Mouse (Mus musculus) forebrain, postnatal 0 days (tissue): ENCODE results near the gene Fis1. TPM values are rescaled to one million over a fixed set of nuclear protein-coding genes. Genes with fewer than 3 reads are reported as not detected.

Experiments
- ATAC-seq: fragments of 200-750 bp; cut with Nextera tagmentation; 2 replicates; pipeline ENCODE4 v1.8.0; 2017; ENCODE audit warnings: mild to moderate bottlenecking, moderate library complexity
- DNase-seq: peaks from one replicate; pipeline ENCODE4 v3.0.0-alpha.2; 2015
- H3K27ac ChIP-seq: fragments of 300-500 bp; sonication (generic); 2 replicates; pipeline ENCODE4 v1.5.1; 2014; ENCODE audit warnings: low read depth, mild to moderate bottlenecking, antibody characterized with exemption, low read length, moderate library complexity, mixed read lengths
- H3K27me3 ChIP-seq: fragments of 300-500 bp; sonication (generic); 2 replicates; pipeline ENCODE4 v1.6.1; 2014; ENCODE audit warnings: mild to moderate bottlenecking, low read length, mixed read lengths; ENCODE audit not compliant: insufficient read depth
- H3K36me3 ChIP-seq: fragments of 300-500 bp; sonication (generic); 2 replicates; pipeline ENCODE4 v1.6.1; 2014; ENCODE audit warnings: mild to moderate bottlenecking, moderate library complexity; ENCODE audit not compliant: insufficient read depth
- H3K4me1 ChIP-seq: fragments of 300-500 bp; sonication (generic); 2 replicates; pipeline ENCODE4 v1.6.1; 2014; ENCODE audit warnings: antibody characterized with exemption; ENCODE audit not compliant: insufficient read depth
- H3K4me2 ChIP-seq: fragments of 300-500 bp; sonication (generic); 2 replicates; pipeline ENCODE4 v1.6.1; 2014; ENCODE audit warnings: low read depth, mild to moderate bottlenecking, moderate library complexity
- H3K4me3 ChIP-seq: fragments of 300-500 bp; sonication (generic); 2 replicates; pipeline ENCODE4 v1.5.1; 2014; ENCODE audit warnings: low read depth, low read length, mixed read lengths
- H3K9ac ChIP-seq: fragments of 300-500 bp; sonication (generic); 2 replicates; pipeline ENCODE4 v1.6.1; 2014; ENCODE audit warnings: mild to moderate bottlenecking
- H3K9me3 ChIP-seq: fragments of 300-500 bp; sonication (generic); 2 replicates; pipeline ENCODE4 v1.6.1; 2016; ENCODE audit warnings: low read length
- CTCF ChIP-seq: sonication (generic); IDR thresholded peaks from 2 replicates; pipeline ENCODE4 v1.5.1; 2016; ENCODE audit warnings: antibody characterized with exemption, control low read depth, low read depth
- WGBS: fragments of 180-500 bp; shearing (Covaris S2); extraction: QIAGEN DNeasy Blood & Tissue Kit; methylation state at CpG from one replicate; pipeline ENCODE4 v1.1.7; 2014; 5-methylcytosine and 5-hydroxymethylcytosine counted together
- microRNA counts: library from miRNA; unstranded; fragments of <30 nt; microRNA quantifications from one replicate; lab custom pipeline; 2015
- microRNA-seq, 2 experiments: library from miRNA; unstranded; fragments of <30 nt; microRNA quantifications; one replicate each; pipeline ENCODE4; 2016
- polyA plus RNA-seq: library from polyadenylated mRNA; unstranded; fragments of >200 nt; fragmentation: Nextera tagmentation; extraction: Ambion mirVana; gene quantifications from 2 replicates; pipeline ENCODE4 v1.2.1, GENCODE M21; 2015
- total RNA-seq: library from RNA; depleted of rRNA; stranded (reverse); fragments of >200 nt; gene quantifications from 2 replicates; pipeline ENCODE4 v1.2.3, GENCODE M21; 2014; rRNA removed

Fis1 gene
- total and polyA plus RNA-seq, 2 experiments from 2014 or later: 221 to 377 TPM

GRCm38 (mm10) chr5:137007276-137007675, 54.2 kb downstream of the Fis1 start:
- Histone ChIP-seq H3K9ac (no peak overlapping the region), H3K9me3 (no peaks in the 10 kb centered on the region), H3K27me3 (no peaks in the 10 kb centered on the region), H3K36me3 (no peaks in the 10 kb centered on the region), H3K4me3 (no peak overlapping the region), H3K4me2 (no peak overlapping the region), H3K4me1 (no peaks in the 10 kb centered on the region), H3K27ac (no peak overlapping the region)
- WGBS: 63% methylated on average over 8 of the region's 8 CpGs
- no peak for DNase-seq
- TF ChIP-seq CTCF: no peak
- ATAC-seq: no peak

DNA sequence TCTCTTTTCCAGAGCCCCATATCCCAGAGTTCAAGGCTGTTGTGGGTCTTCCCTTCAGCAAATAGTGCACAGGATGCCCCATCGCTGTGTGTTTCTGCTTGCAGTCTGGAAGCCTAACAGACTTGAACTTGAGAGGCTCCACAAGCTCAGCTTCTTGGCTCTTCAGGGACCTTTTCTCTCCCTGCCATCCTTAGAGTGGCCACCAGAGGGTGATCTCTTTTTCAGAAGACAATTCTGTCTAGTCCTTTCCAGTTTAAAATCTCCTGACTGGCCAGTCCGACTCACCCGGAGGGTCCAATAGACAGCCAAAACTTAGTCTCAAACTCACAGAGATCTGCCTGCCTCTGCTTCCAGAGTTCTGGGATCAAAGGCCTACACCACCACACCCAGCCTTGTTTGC, 56.9 kb downstream of the Fis1 start:
- peak; percentile 71 for TF ChIP-seq CTCF
- ATAC-seq: no peak
- Histone ChIP-seq H3K36me3 (no peaks in the 10 kb centered on the region), H3K4me3 (no peak overlapping the region), H3K9me3 (no peaks in the 10 kb centered on the region), H3K27me3 (no peaks in the 10 kb centered on the region), H3K4me1 (no peaks in the 10 kb centered on the region), H3K27ac (no peak overlapping the region), H3K4me2 (no peak overlapping the region), H3K9ac (no peak overlapping the region)
- DNase-seq: peak; percentile 61
- WGBS: 15% methylated on average over 3 of the region's 3 CpGs

- H3K9me3 ChIP-seq: peaks cover 4% of the 10 kb centered on the region; the same call in 1 of the 2 replicates
- H3K4me3 ChIP-seq: no peak overlapping the region
- H3K4me1 ChIP-seq: no peaks in the 10 kb centered on the region
- no peak overlapping the region for H3K9ac ChIP-seq
- no peak for ATAC-seq
- no peak overlapping the region for H3K27ac ChIP-seq
- TF ChIP-seq CTCF: no peak
- H3K36me3 ChIP-seq: no peaks in the 10 kb centered on the region
- no peak overlapping the region for H3K4me2 ChIP-seq
- WGBS: 72% methylated on average over 15 of the region's 15 CpGs
- no peak for DNase-seq
- H3K27me3 ChIP-seq: no peaks in the 10 kb centered on the region
Observed at GRCm38 (mm10) chr5:137012401-137012950, 59.4 kb downstream of the Fis1 start.

MicroRNAs encoded within 50 kb of the gene (microRNA counts, 519-probe panel; counts per million panel counts)
- not detected for microRNA mmu-miR-702 (lab: Ali Mortazavi, UCI)

Small RNA genes lying within 50 kb of the gene (microRNA-seq; reads per million reads assigned to microRNA genes)
- 73.8 to 97.4 reads per million in 2 experiments for gene Mir702

Other genes starting within 250 kb of the Fis1 start
- gene Col26a1, start 70.1 kb upstream of the Fis1 start, total RNA-seq: 39.9 and 43.7 TPM in 2 replicates
- gene Col26a1, start 70.1 kb upstream of the Fis1 start, polyA plus RNA-seq: 24.3 and 27.1 TPM in 2 replicates
- gene Ift22, start 45.1 kb upstream of the Fis1 start, total RNA-seq: 30.7 and 35.9 TPM in 2 replicates
- 125 and 134 TPM in 2 replicates for gene Ift22, start 45.1 kb upstream of the Fis1 start, polyA plus RNA-seq
- 0.33 and 0.38 TPM in 2 replicates for gene Cldn15, start 13.3 kb downstream of the Fis1 start, total RNA-seq
- gene Cldn15, start 13.3 kb downstream of the Fis1 start, polyA plus RNA-seq: 0.13 and 0.15 TPM in 2 replicates
- 46.6 and 55.2 TPM in 2 replicates for gene Plod3, start 33.7 kb downstream of the Fis1 start, total RNA-seq
- 18.2 and 21.7 TPM in 2 replicates for gene Plod3, start 33.7 kb downstream of the Fis1 start, polyA plus RNA-seq
- 66.1 and 96.9 TPM in 2 replicates for gene Znhit1, start 34.7 kb downstream of the Fis1 start, total RNA-seq
- 176 and 201 TPM in 2 replicates for gene Znhit1, start 34.7 kb downstream of the Fis1 start, polyA plus RNA-seq
- 82.7 and 116 TPM in 2 replicates for gene Vgf, start 73.1 kb downstream of the Fis1 start, total RNA-seq
- 26.7 and 40.0 TPM in 2 replicates for gene Vgf, start 73.1 kb downstream of the Fis1 start, polyA plus RNA-seq
- 105 and 144 TPM in 2 replicates for gene Ap1s1, start 92.9 kb downstream of the Fis1 start, total RNA-seq
- gene Ap1s1, start 92.9 kb downstream of the Fis1 start, polyA plus RNA-seq: 335 and 346 TPM in 2 replicates
- 1.2 and 3.1 TPM in 2 replicates for gene Serpine1, start 119.0 kb downstream of the Fis1 start, total RNA-seq
- 0.06 and 0.28 TPM in 2 replicates for gene Serpine1, start 119.0 kb downstream of the Fis1 start, polyA plus RNA-seq
- gene Trim56, start 162.9 kb downstream of the Fis1 start, total RNA-seq: 4.0 and 5.7 TPM in 2 replicates
- 1.1 and 2.3 TPM in 2 replicates for gene Trim56, start 162.9 kb downstream of the Fis1 start, polyA plus RNA-seq
- not detected in 2 replicates for gene Muc3, start 196.0 kb downstream of the Fis1 start, total RNA-seq
- gene Muc3, start 196.0 kb downstream of the Fis1 start, polyA plus RNA-seq: not detected in 2 replicates